Mouse (Mus musculus) kidney, postnatal 0 days (tissue): ENCODE data around the gene Vtn. TPM values are rescaled to one million over a fixed set of nuclear protein-coding genes. Genes with fewer than 3 reads are reported as not detected.

Experiments
- ATAC-seq: fragments of 200-750 bp; cut with Nextera tagmentation; replicated peaks from 2 replicates; pipeline ENCODE4 v1.8.0; 2017; ENCODE audit warnings: low read depth, moderate number of reproducible peaks, moderate TSS enrichment, moderate library complexity; ENCODE audit not compliant: low FRiP score
- DNase-seq: peaks from one replicate; pipeline ENCODE4 v3.0.0-alpha.2; 2016; ENCODE audit warnings: low spot score
- H3K27ac ChIP-seq: fragments of 300-500 bp; sonication (generic); 2 replicates; pipeline ENCODE4 v1.5.1; 2014; ENCODE audit warnings: mild to moderate bottlenecking
- H3K27me3 ChIP-seq: fragments of 300-500 bp; sonication (generic); 2 replicates; pipeline ENCODE4 v1.6.1; 2014; ENCODE audit warnings: low read length, mixed read lengths; ENCODE audit not compliant: insufficient read depth
- H3K36me3 ChIP-seq: fragments of 300-500 bp; sonication (generic); 2 replicates; pipeline ENCODE4 v1.6.1; 2014; ENCODE audit warnings: low read length, mixed read lengths; ENCODE audit not compliant: insufficient read depth
- H3K4me1 ChIP-seq: fragments of 300-500 bp; sonication (generic); replicated peaks from 2 replicates; pipeline ENCODE4 v1.6.1; 2014; ENCODE audit warnings: antibody characterized with exemption, low read length, mixed read lengths; ENCODE audit not compliant: insufficient read depth
- H3K4me2 ChIP-seq: fragments of 300-500 bp; sonication (generic); 2 replicates; pipeline ENCODE4 v1.6.1; 2014; ENCODE audit warnings: mild to moderate bottlenecking, low read length, moderate library complexity, mixed read lengths
- H3K4me3 ChIP-seq: fragments of 300-500 bp; sonication (generic); replicated peaks from 2 replicates; pipeline ENCODE4 v1.5.1; 2014; ENCODE audit warnings: low read depth, low read length
- H3K9ac ChIP-seq: fragments of 300-500 bp; sonication (generic); 2 replicates; pipeline ENCODE4 v1.6.1; 2014; ENCODE audit warnings: low read depth, low read length
- H3K9me3 ChIP-seq: fragments of 300-500 bp; sonication (generic); replicated peaks from 2 replicates; pipeline ENCODE4 v1.6.1; 2016; ENCODE audit warnings: low read length, inconsistent platforms, mixed read lengths
- CTCF ChIP-seq: IDR thresholded peaks from 2 replicates; pipeline ENCODE4 v1.5.1; 2016; ENCODE audit warnings: antibody characterized with exemption, low read depth, mild to moderate bottlenecking, moderate library complexity
- WGBS: fragments of 180-500 bp; shearing (Covaris S2); extraction: QIAGEN DNeasy Blood & Tissue Kit; methylation state at CpG from one replicate; pipeline ENCODE4 v1.1.7; 2014; 5-methylcytosine and 5-hydroxymethylcytosine counted together
- polyA plus RNA-seq: library from polyadenylated mRNA; unstranded; fragments of >200 nt; fragmentation: Nextera tagmentation; extraction: Ambion mirVana; gene quantifications from 2 replicates; pipeline ENCODE4 v1.2.1, GENCODE M21; 2015

The Vtn gene
- polyA plus RNA-seq, 1 experiment from 2014 or later: 0.70 TPM

GRCm38 (mm10) chr11:78549491-78549987, 50.6 kb downstream of the Vtn start:
- no peak overlapping the region; the same call in 1 of the 2 replicates for H3K9ac ChIP-seq
- H3K4me1 ChIP-seq: peaks cover 9% of the 10 kb centered on the region; the same call in 1 of the 2 replicates
- no peak overlapping the region for H3K27ac ChIP-seq
- no peak for ATAC-seq
- peak overlapping the region; percentile 53 for H3K4me3 ChIP-seq
- no peak for TF ChIP-seq CTCF
- 5% methylated on average over 5 of the region's 5 CpGs for WGBS
- DNase-seq: no peak
- H3K36me3 ChIP-seq: no peaks in the 10 kb centered on the region
- no peaks in the 10 kb centered on the region for H3K27me3 ChIP-seq
- H3K4me2 ChIP-seq: peak overlapping the region; percentile 83
- no peaks in the 10 kb centered on the region for H3K9me3 ChIP-seq

- H3K4me1 ChIP-seq: peaks cover 9% of the 10 kb centered on the region; the same call in 1 of the 2 replicates
- ATAC-seq: peak; percentile 99
- H3K4me3 ChIP-seq: peak within 1 kb of the TSS; percentile 53
- peak; percentile 45 for TF ChIP-seq CTCF
- H3K4me2 ChIP-seq: peak within 1 kb of the TSS; percentile 83
- H3K36me3 ChIP-seq: no peaks in the 10 kb centered on the region
- H3K9ac ChIP-seq: peak within 1 kb of the TSS; percentile 57
- WGBS: under 1% methylated on average over 60 of the region's 60 CpGs
- H3K27ac ChIP-seq: peak within 1 kb of the TSS; percentile 74
- peak; percentile 100 for DNase-seq
- no peaks in the 10 kb centered on the region for H3K27me3 ChIP-seq
- H3K9me3 ChIP-seq: no peaks in the 10 kb centered on the region
Observed at GRCm38 (mm10) chr11:78550168-78551058, 51.5 kb downstream of the Vtn start, which contains the start of gene Tmem97. Tmem97 (minus strand) TSS chr11:78550777.

- peaks cover 9% of the 10 kb centered on the region; the same call in 1 of the 2 replicates for H3K4me1 ChIP-seq
- H3K4me3 ChIP-seq: peak overlapping the region; percentile 53
- no peaks in the 10 kb centered on the region for H3K9me3 ChIP-seq
- no peak for TF ChIP-seq CTCF
- no peaks in the 10 kb centered on the region for H3K36me3 ChIP-seq
- WGBS: 34% methylated on average over 6 of the region's 6 CpGs
- no peak overlapping the region for H3K27ac ChIP-seq
- peak overlapping the region; percentile 83 for H3K4me2 ChIP-seq
- H3K9ac ChIP-seq: peak overlapping the region; percentile 36; the same call in 1 of the 2 replicates
- H3K27me3 ChIP-seq: no peaks in the 10 kb centered on the region
- ATAC-seq: peak; percentile 3; the same call in 1 of the 2 replicates
- DNase-seq: no peak
Observed at GRCm38 (mm10) chr11:78551059-78551398, 52.1 kb downstream of the Vtn start.

Other genes starting within 250 kb of the Vtn start
- gene 2610507B11Rik, start 237.3 kb upstream of the Vtn start, polyA plus RNA-seq: 96.3 and 98.2 TPM in 2 replicates
- 0.17 TPM in 1 of 2 replicates, not detected in the other for gene BC030499, start 208.2 kb upstream of the Vtn start, polyA plus RNA-seq
- gene Spag5, start 197.6 kb upstream of the Vtn start, polyA plus RNA-seq: 12.4 and 14.8 TPM in 2 replicates
- gene Aldoc, start 176.1 kb upstream of the Vtn start, polyA plus RNA-seq: 12.5 and 13.0 TPM in 2 replicates
- 67.5 and 74.9 TPM in 2 replicates for gene Pigs, start 170.7 kb upstream of the Vtn start, polyA plus RNA-seq
- gene Unc119, start 155.6 kb upstream of the Vtn start, polyA plus RNA-seq: 30.4 TPM in 2 replicates
- gene Foxn1, start 112.5 kb upstream of the Vtn start, polyA plus RNA-seq: not detected in 2 replicates
- gene Slc13a2, start 76.9 kb upstream of the Vtn start, polyA plus RNA-seq: 6.5 and 6.6 TPM in 2 replicates
- gene Slc46a1, start 33.4 kb upstream of the Vtn start, polyA plus RNA-seq: 21.7 and 23.4 TPM in 2 replicates
- gene Sarm1, start 1.3 kb upstream of the Vtn start, polyA plus RNA-seq: 0.55 and 1.1 TPM in 2 replicates
- not detected in 2 replicates for gene Sebox, start 4.4 kb downstream of the Vtn start, polyA plus RNA-seq
- 56.0 and 58.9 TPM in 2 replicates for gene Tmem199, start 13.1 kb downstream of the Vtn start, polyA plus RNA-seq
- 173 and 191 TPM in 2 replicates for gene Poldip2, start 13.1 kb downstream of the Vtn start, polyA plus RNA-seq
- 59.8 and 66.5 TPM in 2 replicates for gene Tnfaip1, start 37.2 kb downstream of the Vtn start, polyA plus RNA-seq
- gene Ift20, start 37.3 kb downstream of the Vtn start, polyA plus RNA-seq: 185 and 187 TPM in 2 replicates
- 61.0 and 65.8 TPM in 2 replicates for gene Tmem97, start 51.7 kb downstream of the Vtn start, polyA plus RNA-seq
- 19.2 and 20.8 TPM in 2 replicates for gene Nlk, start 198.3 kb downstream of the Vtn start, polyA plus RNA-seq